Mouse (Mus musculus) midbrain, embryonic 11.5 days (tissue): ENCODE measurements at regions not wholly inside any gene's neighbourhood (a gene's known extent, or its start where the extent isn't known, plus 50 kb on each side); places are given as distances from the start of the nearest gene placed in this dataset.

ENCODE experiments used
- ATAC-seq: fragments of 200-750 bp; cut with Nextera tagmentation; 2 replicates; pipeline ENCODE4 v1.8.0; 2017; ENCODE audit warnings: moderate TSS enrichment, moderate library complexity; ENCODE audit not compliant: low FRiP score
- DNase-seq: peaks from one replicate; pipeline ENCODE4 v3.0.0; 2015; ENCODE audit warnings: low spot score; ENCODE audit errors: missing footprints
- H3K27ac ChIP-seq: fragments of 300-500 bp; sonication (generic); 2 replicates; pipeline ENCODE4 v1.5.1; 2014; ENCODE audit warnings: low read depth, low read length
- H3K27me3 ChIP-seq: fragments of 300-500 bp; sonication (generic); 2 replicates; pipeline ENCODE4 v1.6.1; 2014; ENCODE audit warnings: mild to moderate bottlenecking, low read length, moderate library complexity, mixed read lengths; ENCODE audit not compliant: control insufficient read depth, insufficient read depth
- H3K36me3 ChIP-seq: fragments of 300-500 bp; sonication (generic); 2 replicates; pipeline ENCODE4 v1.6.1; 2014; ENCODE audit warnings: mild to moderate bottlenecking, low read length, moderate library complexity, mixed read lengths; ENCODE audit not compliant: control insufficient read depth, insufficient read depth
- H3K4me1 ChIP-seq: fragments of 300-500 bp; sonication (generic); 2 replicates; pipeline ENCODE4 v1.6.1; 2014; ENCODE audit warnings: low read length; ENCODE audit not compliant: control insufficient read depth, insufficient read depth
- H3K4me2 ChIP-seq: fragments of 300-500 bp; sonication (generic); 2 replicates; pipeline ENCODE4 v1.6.1; 2014; ENCODE audit warnings: mild to moderate bottlenecking, moderate library complexity
- H3K4me3 ChIP-seq: fragments of 300-500 bp; sonication (generic); 2 replicates; pipeline ENCODE4 v1.5.1; 2014; ENCODE audit warnings: low read depth, low read length
- H3K9ac ChIP-seq: fragments of 300-500 bp; sonication (generic); 2 replicates; pipeline ENCODE4 v1.6.1; 2014; ENCODE audit warnings: low read length
- H3K9me3 ChIP-seq: fragments of 300-500 bp; sonication (generic); 2 replicates; pipeline ENCODE4 v1.6.1; 2016; ENCODE audit warnings: low read length; ENCODE audit not compliant: control insufficient read depth
- WGBS: fragments of 180-500 bp; shearing (Covaris S2); extraction: QIAGEN DNeasy Blood & Tissue Kit; methylation state at CpG from one replicate; pipeline ENCODE4 v1.1.7; 2014; 5-methylcytosine and 5-hydroxymethylcytosine counted together

DNA sequence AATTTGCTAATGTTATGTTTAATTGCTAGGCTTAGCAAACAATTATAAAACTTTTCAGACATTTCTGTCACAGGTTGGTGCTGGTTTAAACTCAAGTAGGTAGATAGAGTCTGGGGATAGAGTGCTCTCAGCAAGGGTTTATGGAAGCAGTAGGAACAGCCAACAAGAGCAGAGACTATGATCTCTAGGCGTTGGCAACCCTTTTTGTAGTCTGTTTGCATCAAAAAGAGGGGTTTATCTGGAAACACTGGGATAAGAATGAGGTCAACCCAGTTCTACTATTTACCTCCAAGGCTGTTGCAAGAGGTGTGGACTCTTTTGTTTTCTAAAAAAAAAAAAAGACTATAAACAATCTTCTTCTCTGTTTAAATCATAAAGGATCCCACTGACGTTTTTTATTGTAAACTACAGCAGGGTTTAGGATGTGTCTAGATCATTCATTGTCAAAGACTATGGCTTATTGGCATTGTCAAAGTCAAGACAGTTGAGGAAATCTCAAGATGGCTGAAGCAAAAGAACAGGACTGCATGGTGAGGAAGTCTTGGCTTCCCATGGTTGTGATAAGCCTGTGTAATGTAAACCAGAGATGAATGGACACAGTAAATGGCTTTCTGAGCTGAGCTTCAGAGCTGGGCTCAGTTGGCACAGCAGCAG, 62.3 kb upstream of the Ednrb start:
- WGBS = 36% methylated on average over 2 of the region's 2 CpGs
- no peak overlapping the region for H3K9ac ChIP-seq
- no peak for DNase-seq
- H3K4me3 ChIP-seq = no peak overlapping the region
- H3K9me3 ChIP-seq = no peaks in the 10 kb centered on the region
- no peak for ATAC-seq
- H3K36me3 ChIP-seq = no peaks in the 10 kb centered on the region
- H3K27me3 ChIP-seq = no peaks in the 10 kb centered on the region
- no peak overlapping the region for H3K4me2 ChIP-seq
- no peaks in the 10 kb centered on the region for H3K4me1 ChIP-seq
- H3K27ac ChIP-seq = no peak overlapping the region

DNA sequence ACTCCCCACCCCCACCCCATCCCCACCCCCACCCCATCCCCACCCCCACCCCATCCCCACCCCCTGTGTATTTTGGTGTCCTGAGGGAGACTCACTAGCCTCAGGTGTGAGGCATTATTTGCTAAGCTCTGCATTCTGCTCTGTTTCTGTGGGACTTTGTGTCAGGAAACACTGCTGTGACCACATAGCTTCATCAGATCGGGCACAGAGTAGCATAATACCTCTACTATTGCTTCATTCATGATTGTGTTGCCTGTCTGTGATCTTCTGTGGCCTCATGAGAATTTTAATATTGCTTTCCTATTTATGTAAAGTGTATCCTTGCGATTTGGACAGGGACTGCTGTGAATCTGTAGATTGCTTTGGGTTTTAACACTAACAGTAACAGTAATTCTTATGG, 56.6 kb upstream of the Ednrb start:
- Histone ChIP-seq H3K27me3 (no peaks in the 10 kb centered on the region), H3K4me1 (peaks cover 8% of the 10 kb centered on the region), H3K27ac (no peak overlapping the region), H3K36me3 (no peaks in the 10 kb centered on the region), H3K4me2 (no peak overlapping the region), H3K9me3 (no peaks in the 10 kb centered on the region), H3K4me3 (no peak overlapping the region), H3K9ac (no peak overlapping the region)
- WGBS = 63% methylated on average over 2 of the region's 2 CpGs
- DNase-seq (no peak), ATAC-seq (no peak)

DNA sequence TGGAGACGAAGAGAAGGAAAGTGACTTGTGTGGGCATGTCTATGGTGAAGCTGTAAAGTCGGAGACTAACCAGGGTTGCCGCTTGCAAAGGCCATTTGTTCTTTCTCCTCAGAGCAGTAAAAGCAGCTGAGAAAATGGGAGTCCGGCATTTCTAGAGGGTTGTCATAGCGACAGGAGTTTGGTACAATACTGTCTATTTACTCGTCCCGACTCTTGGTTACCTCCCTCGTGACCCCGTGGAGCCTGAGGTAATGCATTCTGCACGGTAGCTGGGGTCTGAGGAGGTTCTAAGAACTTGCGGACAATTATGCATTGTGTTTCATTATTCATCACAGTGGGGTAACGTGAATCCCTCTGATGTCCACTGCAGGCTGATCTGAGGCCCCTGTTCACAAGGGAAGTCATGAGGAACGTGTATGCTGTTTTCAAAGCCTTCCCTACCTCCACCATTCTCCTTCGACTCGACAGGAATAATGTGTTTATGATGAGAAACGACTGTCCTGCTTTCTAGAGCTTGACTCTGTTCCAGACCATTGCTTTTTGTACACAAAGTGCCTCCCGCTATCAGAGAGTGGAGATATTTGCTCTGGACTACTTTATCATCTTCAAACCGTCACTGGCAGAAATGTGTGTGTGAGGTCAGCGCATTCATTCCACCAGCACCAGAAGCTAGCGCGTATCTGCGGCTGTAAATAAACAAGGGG, 55.1 kb upstream of the Ednrb start:
- peak overlapping the region; percentile 81 for H3K27ac ChIP-seq
- peak overlapping the region; percentile 48 for H3K9ac ChIP-seq
- H3K27me3 ChIP-seq = no peaks in the 10 kb centered on the region
- peak overlapping the region; percentile 29 for H3K4me2 ChIP-seq
- no peaks in the 10 kb centered on the region for H3K9me3 ChIP-seq
- DNase-seq (peak; percentile 98), ATAC-seq (peak; percentile 97)
- no peaks in the 10 kb centered on the region for H3K36me3 ChIP-seq
- WGBS = 6% methylated on average over 22 of the region's 22 CpGs
- peaks cover 8% of the 10 kb centered on the region for H3K4me1 ChIP-seq
- peak overlapping the region; percentile 2; the same call in 1 of the 2 replicates for H3K4me3 ChIP-seq

DNA sequence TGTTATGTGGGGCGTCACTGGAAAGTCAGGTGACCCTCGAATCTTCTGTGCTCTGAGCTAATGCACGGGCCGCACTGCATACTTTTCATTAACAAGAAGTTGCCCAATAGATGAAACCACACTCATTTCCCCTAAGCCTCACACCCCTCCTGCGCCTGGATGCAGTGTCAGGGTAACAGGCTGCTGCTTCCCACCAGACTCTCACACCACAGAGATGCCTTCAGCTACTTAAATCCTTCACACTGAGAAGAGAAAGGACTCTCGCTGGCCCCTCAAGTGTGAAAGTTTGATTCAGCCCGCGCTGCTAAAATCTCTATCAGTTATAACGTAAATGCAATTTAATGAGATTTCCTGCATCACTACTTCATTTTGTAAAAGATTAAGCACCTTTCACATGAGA, 54.5 kb upstream of the Ednrb start:
- H3K27ac ChIP-seq = peak overlapping the region; percentile 81
- peak; percentile 90 for ATAC-seq
- peak overlapping the region; percentile 29 for H3K4me2 ChIP-seq
- 6% methylated on average over 9 of the region's 9 CpGs for WGBS
- DNase-seq = no peak
- peaks cover 8% of the 10 kb centered on the region for H3K4me1 ChIP-seq
- no peaks in the 10 kb centered on the region for H3K9me3 ChIP-seq
- H3K27me3 ChIP-seq = no peaks in the 10 kb centered on the region
- peak overlapping the region; percentile 48 for H3K9ac ChIP-seq
- no peaks in the 10 kb centered on the region for H3K36me3 ChIP-seq
- 0 out of 2 replicates have a peak overlapping the region, but pooled peaks have one; percentile 2 for H3K4me3 ChIP-seq

- Histone ChIP-seq H3K9ac (no peak overlapping the region), H3K27ac (no peak overlapping the region), H3K9me3 (no peaks in the 10 kb centered on the region), H3K4me3 (no peak overlapping the region), H3K27me3 (no peaks in the 10 kb centered on the region), H3K36me3 (no peaks in the 10 kb centered on the region), H3K4me1 (peaks cover 8% of the 10 kb centered on the region), H3K4me2 (no peak overlapping the region)
- ATAC-seq = no peak
- 97% methylated on average over 7 of the region's 7 CpGs for WGBS
- no peak for DNase-seq
Observed at GRCm38 (mm10) chr14:103895261-103895660, 51.1 kb upstream of the Ednrb start.
